Mouse (Mus musculus) liver, embryonic 12.5 days (tissue): ENCODE data around the gene Hmgb4. TPM values are rescaled to one million over a fixed set of nuclear protein-coding genes. Genes with fewer than 3 reads are reported as not detected.

Experiments
- ATAC-seq: fragments of 200-750 bp; cut with Nextera tagmentation; 2 replicates; pipeline ENCODE4 v1.8.0; 2017; ENCODE audit warnings: moderate number of reproducible peaks, mild to moderate bottlenecking, moderate library complexity
- H3K27ac ChIP-seq: fragments of 300-500 bp; sonication (generic); 2 replicates; pipeline ENCODE4 v1.5.1; 2016; ENCODE audit warnings: mild to moderate bottlenecking
- H3K27me3 ChIP-seq: fragments of 300-500 bp; sonication (generic); replicated peaks from 2 replicates; pipeline ENCODE4 v1.6.1; 2016; ENCODE audit warnings: mild to moderate bottlenecking, moderate library complexity
- H3K36me3 ChIP-seq: fragments of 300-500 bp; sonication (generic); 2 replicates; pipeline ENCODE4 v1.6.1; 2016; ENCODE audit warnings: mild to moderate bottlenecking, moderate library complexity
- H3K4me1 ChIP-seq: fragments of 300-500 bp; sonication (generic); 2 replicates; pipeline ENCODE4 v1.6.1; 2016
- H3K4me2 ChIP-seq: fragments of 300-500 bp; sonication (generic); 2 replicates; pipeline ENCODE4 v1.6.1; 2016; ENCODE audit warnings: mild to moderate bottlenecking, moderate library complexity
- H3K4me3 ChIP-seq: fragments of 300-500 bp; sonication (generic); 2 replicates; pipeline ENCODE4 v1.5.1; 2016; ENCODE audit warnings: mild to moderate bottlenecking, moderate library complexity
- H3K9ac ChIP-seq: fragments of 300-500 bp; sonication (generic); 2 replicates; pipeline ENCODE4 v1.6.1; 2016; ENCODE audit warnings: mild to moderate bottlenecking, moderate library complexity
- H3K9me3 ChIP-seq: fragments of 300-500 bp; sonication (generic); replicated peaks from 2 replicates; pipeline ENCODE4 v1.6.1; 2016; ENCODE audit warnings: mild to moderate bottlenecking, moderate library complexity
- WGBS: fragments of 180-500 bp; shearing (Covaris S2); methylation state at CpG from one replicate; pipeline ENCODE4 v1.1.7; 2016; ENCODE audit not compliant: insufficient replicate concordance; 5-methylcytosine and 5-hydroxymethylcytosine counted together
- polyA plus RNA-seq: library from polyadenylated mRNA; unstranded; fragments of >200 nt; fragmentation: Nextera tagmentation; extraction: Ambion mirVana; gene quantifications from 2 replicates; pipeline ENCODE4 v1.2.1, GENCODE M21; 2016

The Hmgb4 gene
- polyA plus RNA-seq, 1 experiment from 2014 or later = not detected

DNA sequence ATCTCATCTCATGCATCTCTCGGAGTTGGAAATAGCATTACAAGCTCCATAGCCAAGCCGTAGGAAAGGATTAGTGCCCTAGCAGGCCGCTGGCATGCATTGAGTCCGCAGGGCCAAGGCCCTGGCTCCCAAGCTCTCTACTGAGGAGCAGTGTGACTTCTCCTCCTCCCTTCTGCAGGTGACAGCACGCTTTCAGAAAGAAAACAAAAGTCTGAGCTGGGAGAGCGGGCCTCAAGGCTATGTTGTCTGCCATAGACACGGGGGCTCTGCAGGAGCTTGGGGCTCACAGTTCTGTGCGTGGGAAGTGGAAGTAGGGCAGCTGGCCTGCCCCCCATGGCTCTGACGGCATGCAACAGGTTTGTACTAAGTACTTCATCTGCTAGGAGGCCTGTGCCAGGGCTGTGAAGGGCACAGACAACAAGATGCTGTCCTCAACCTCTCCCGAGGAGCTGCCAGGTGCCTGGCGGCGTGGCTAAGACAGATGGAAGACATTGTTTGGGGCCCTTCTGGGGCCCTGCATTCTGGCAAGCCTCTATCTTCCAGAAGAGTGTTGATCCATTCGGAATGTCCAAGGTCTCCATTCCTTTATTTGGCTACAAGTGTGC is 42.7 kb downstream of the Hmgb4 start:
- H3K9me3 ChIP-seq = peaks cover 5% of the 10 kb centered on the region; the same call in 1 of the 2 replicates
- no peak overlapping the region for H3K27ac ChIP-seq
- no peak overlapping the region for H3K9ac ChIP-seq
- 57% methylated on average over 13 of the region's 13 CpGs for WGBS
- H3K36me3 ChIP-seq = no peaks in the 10 kb centered on the region
- H3K4me1 ChIP-seq = no peaks in the 10 kb centered on the region
- H3K4me2 ChIP-seq = no peak overlapping the region
- no peak for ATAC-seq
- 0 out of 2 replicates have a peak, but pooled peaks cover 3% of the 10 kb centered on the region for H3K27me3 ChIP-seq
- no peak overlapping the region for H3K4me3 ChIP-seq
